Mouse (Mus musculus) forebrain, embryonic 15.5 days (tissue): ENCODE measurements around the gene Cckbr. TPM values are rescaled to one million over a fixed set of nuclear protein-coding genes. Genes with fewer than 3 reads are reported as not detected.
A peak's percentile ranks its signal among the peaks of the same experiment; 100 is the strongest.

Source experiments
- ATAC-seq: fragments of 200-750 bp; cut with Nextera tagmentation; replicated peaks from 2 replicates; pipeline ENCODE4 v1.8.0; 2017; ENCODE audit warnings: mild to moderate bottlenecking, moderate TSS enrichment, moderate library complexity
- H3K27ac ChIP-seq: fragments of 300-500 bp; sonication (generic); replicated peaks from 2 replicates; pipeline ENCODE4 v1.5.1; 2015; ENCODE audit warnings: mild to moderate bottlenecking, inconsistent platforms
- H3K27me3 ChIP-seq: fragments of 300-500 bp; sonication (generic); 2 replicates; pipeline ENCODE4 v1.6.1; 2015; ENCODE audit warnings: inconsistent platforms
- H3K36me3 ChIP-seq: fragments of 300-500 bp; sonication (generic); 2 replicates; pipeline ENCODE4 v1.6.1; 2015; ENCODE audit warnings: mild to moderate bottlenecking, inconsistent platforms
- H3K4me1 ChIP-seq: fragments of 300-500 bp; sonication (generic); 2 replicates; pipeline ENCODE4 v1.6.1; 2015; ENCODE audit warnings: inconsistent platforms
- H3K4me2 ChIP-seq: fragments of 300-500 bp; sonication (generic); replicated peaks from 2 replicates; pipeline ENCODE4 v1.6.1; 2015; ENCODE audit warnings: mild to moderate bottlenecking, inconsistent platforms
- H3K4me3 ChIP-seq: fragments of 300-500 bp; sonication (generic); 2 replicates; pipeline ENCODE4 v1.5.1; 2015; ENCODE audit warnings: mild to moderate bottlenecking, inconsistent platforms
- H3K9ac ChIP-seq: fragments of 300-500 bp; sonication (generic); replicated peaks from 2 replicates; pipeline ENCODE4 v1.6.1; 2015; ENCODE audit warnings: mild to moderate bottlenecking, inconsistent platforms
- H3K9me3 ChIP-seq: fragments of 300-500 bp; sonication (generic); 2 replicates; pipeline ENCODE4 v1.6.1; 2016; ENCODE audit warnings: inconsistent platforms
- WGBS: fragments of 180-500 bp; shearing (Covaris S2); methylation state at CpG from one replicate; pipeline ENCODE4 v1.1.7; 2015; ENCODE audit warnings: mixed read lengths; 5-methylcytosine and 5-hydroxymethylcytosine counted together
- polyA plus RNA-seq: library from polyadenylated mRNA; unstranded; fragments of >200 nt; fragmentation: Nextera tagmentation; extraction: Ambion mirVana; gene quantifications from 2 replicates; pipeline ENCODE4 v1.2.1, GENCODE M21; 2015

Cckbr gene
- polyA plus RNA-seq, 1 experiment from 2014 or later = 1.5 TPM

GRCm38 (mm10) chr7:105480561-105481504 is 55.3 kb downstream of the Cckbr start:
- WGBS = 64% methylated on average over 23 of the region's 23 CpGs
- H3K4me2 ChIP-seq = peak overlapping the region; percentile 89
- H3K27ac ChIP-seq = no peak overlapping the region
- H3K36me3 ChIP-seq = no peaks in the 10 kb centered on the region
- no peaks in the 10 kb centered on the region for H3K27me3 ChIP-seq
- no peak overlapping the region; the same call in 1 of the 2 replicates for H3K9ac ChIP-seq
- peaks cover 20% of the 10 kb centered on the region for H3K4me1 ChIP-seq
- ATAC-seq = peak; percentile 4
- peak overlapping the region; percentile 49 for H3K4me3 ChIP-seq
- H3K9me3 ChIP-seq = no peaks in the 10 kb centered on the region

DNA sequence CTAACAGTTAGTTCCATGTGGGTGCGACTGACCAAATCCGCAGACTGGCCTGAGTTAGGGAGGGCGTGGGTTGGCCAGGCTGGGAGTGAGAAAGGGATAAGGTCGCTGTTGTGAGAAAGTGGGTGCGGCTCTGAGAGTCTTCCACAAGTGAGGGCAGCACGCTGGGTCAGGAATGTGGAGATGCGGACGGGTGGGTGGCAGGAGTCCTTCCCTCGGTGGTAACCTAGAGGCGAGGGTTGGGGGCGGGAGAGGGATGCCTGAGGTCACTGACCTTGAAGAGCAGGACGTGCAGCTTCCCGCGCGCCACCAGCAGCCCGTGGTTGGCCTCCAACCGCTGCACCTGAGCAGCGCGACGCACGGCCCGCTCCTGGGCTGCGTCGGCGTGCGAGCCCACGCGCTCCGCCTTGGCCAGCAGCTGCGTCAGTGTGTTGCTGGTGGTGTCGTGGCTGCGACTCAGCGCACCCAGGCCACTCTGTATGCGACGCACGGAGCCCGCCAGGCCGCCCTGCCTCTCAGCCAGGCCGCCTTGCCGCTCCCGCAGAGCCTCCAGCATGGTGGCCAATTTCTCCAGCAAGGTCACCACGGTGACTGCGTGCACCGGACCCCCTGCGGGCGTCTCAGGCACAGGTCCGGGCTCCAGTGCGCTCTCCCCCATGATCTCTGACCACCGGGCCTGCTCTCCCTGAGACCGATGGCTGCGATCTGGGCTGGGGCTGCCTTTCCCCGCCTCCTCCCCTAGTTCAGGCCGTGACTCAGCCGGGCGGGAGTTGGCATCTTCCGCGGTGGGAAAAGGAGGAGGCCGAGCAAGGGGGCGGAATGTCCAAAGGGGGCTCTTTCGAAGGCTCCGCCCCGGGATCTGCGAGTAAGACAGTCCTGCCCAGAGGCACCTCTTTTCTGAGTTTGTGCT is 56.2 kb downstream of the Cckbr start, which contains the start of gene Cavin3:
Cavin3 (minus strand) TSS at position 796 of the 907 bp plus-strand sequence.
- Histone ChIP-seq H3K4me2 (peak within 1 kb of the TSS; percentile 89), H3K4me3 (peak within 1 kb of the TSS; percentile 49), H3K27ac (peak within 1 kb of the TSS; percentile 62), H3K9ac (peak within 1 kb of the TSS; percentile 71), H3K36me3 (no peaks in the 10 kb centered on the region), H3K4me1 (peaks cover 20% of the 10 kb centered on the region), H3K27me3 (no peaks in the 10 kb centered on the region), H3K9me3 (no peaks in the 10 kb centered on the region)
- peak; percentile 91 for ATAC-seq
- 3% methylated on average over 63 of the region's 63 CpGs for WGBS

GRCm38 (mm10) chr7:105482426-105482825 is 56.9 kb downstream of the Cckbr start:
- 52% methylated on average over 8 of the region's 8 CpGs for WGBS
- Histone ChIP-seq H3K9ac (peak overlapping the region; percentile 71; the same call in 1 of the 2 replicates), H3K27ac (peak overlapping the region; percentile 62)

GRCm38 (mm10) chr7:105485029-105485428 is 59.5 kb downstream of the Cckbr start:
- no peaks in the 10 kb centered on the region for H3K36me3 ChIP-seq
- H3K9ac ChIP-seq = no peak overlapping the region
- no peaks in the 10 kb centered on the region for H3K27me3 ChIP-seq
- no peak for ATAC-seq
- H3K4me3 ChIP-seq = no peak overlapping the region
- peaks cover 20% of the 10 kb centered on the region for H3K4me1 ChIP-seq
- no peak overlapping the region for H3K27ac ChIP-seq
- no peak overlapping the region for H3K4me2 ChIP-seq
- WGBS = 83% methylated on average over 5 of the region's 5 CpGs
- no peaks in the 10 kb centered on the region for H3K9me3 ChIP-seq

More at GRCm38 (mm10) chr7:105482426-105482825, 56.9 kb downstream of the Cckbr start:
- Histone ChIP-seq H3K27me3 (no peaks in the 10 kb centered on the region), H3K4me3 (peak overlapping the region; percentile 49), H3K9me3 (no peaks in the 10 kb centered on the region), H3K4me1 (peaks cover 20% of the 10 kb centered on the region), H3K36me3 (no peaks in the 10 kb centered on the region), H3K4me2 (peak overlapping the region; percentile 89)
- ATAC-seq = peak; percentile 53

GRCm38 (mm10) chr7:105487104-105487876 is 61.8 kb downstream of the Cckbr start:
- no peaks in the 10 kb centered on the region for H3K36me3 ChIP-seq
- no peak for ATAC-seq
- no peaks in the 10 kb centered on the region for H3K27me3 ChIP-seq
- WGBS = 83% methylated on average over 6 of the region's 6 CpGs
- peaks cover 4% of the 10 kb centered on the region for H3K4me1 ChIP-seq
- no peak overlapping the region for H3K9ac ChIP-seq
- no peak overlapping the region for H3K27ac ChIP-seq
- H3K4me2 ChIP-seq = no peak overlapping the region
- no peak overlapping the region for H3K4me3 ChIP-seq
- H3K9me3 ChIP-seq = no peaks in the 10 kb centered on the region

DNA sequence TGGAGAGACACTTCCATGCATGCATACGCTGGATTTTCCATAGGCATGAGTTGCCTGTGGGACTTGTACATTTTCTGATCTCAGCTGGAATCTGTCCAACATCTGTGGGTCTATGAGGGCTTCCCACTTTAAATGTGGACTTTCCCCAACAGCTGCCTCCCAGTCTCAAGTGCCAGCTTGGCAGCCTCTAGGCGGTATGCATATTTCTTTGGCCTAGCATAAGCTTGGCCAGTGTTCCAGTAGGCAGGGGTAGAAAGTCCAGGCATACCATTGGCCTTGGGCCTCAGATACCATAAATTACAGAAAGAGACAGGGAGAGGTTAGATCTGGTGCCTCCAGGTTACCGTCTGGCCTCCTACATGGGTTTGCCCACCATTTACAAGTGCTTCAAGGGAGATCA is 72.3 kb downstream of the Cckbr start:
- no peak overlapping the region for H3K27ac ChIP-seq
- WGBS = 92% methylated on average over 3 of the region's 3 CpGs
- no peaks in the 10 kb centered on the region for H3K27me3 ChIP-seq

DNA sequence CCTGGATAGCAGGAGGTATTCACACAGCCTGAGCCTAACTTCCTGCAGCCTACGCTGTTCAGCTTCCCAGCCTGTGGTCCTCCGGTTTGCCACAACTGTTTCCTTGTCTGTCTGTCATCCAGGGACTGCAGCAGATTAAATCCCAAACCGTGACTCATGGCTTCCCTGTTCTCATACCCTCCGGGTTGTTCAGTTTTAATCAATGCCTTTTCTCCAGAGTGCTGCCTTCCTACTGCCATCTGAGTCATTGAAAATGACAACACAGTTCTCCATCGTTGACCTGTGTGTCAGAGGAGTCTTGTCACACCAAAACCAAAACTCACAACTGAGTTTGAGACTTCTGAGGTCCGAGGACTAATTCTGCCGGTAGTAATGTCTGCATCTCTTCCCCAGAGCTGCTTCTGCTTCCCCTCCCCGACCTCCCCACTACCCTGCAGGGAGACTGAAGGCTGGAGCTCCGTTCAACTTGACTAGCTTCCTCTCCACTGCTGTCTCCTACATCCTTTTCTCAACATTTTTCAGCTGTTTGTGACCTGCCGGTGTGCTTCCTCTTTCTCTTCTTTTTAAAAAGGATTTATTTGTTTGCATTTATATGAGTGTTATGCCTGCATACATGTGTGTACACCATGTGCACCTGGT is 73.4 kb downstream of the Cckbr start:
- Histone ChIP-seq H3K4me2 (no peak overlapping the region), H3K4me3 (no peak overlapping the region), H3K9ac (no peak overlapping the region), H3K27me3 (no peaks in the 10 kb centered on the region), H3K9me3 (no peaks in the 10 kb centered on the region), H3K4me1 (no peaks in the 10 kb centered on the region), H3K27ac (no peak overlapping the region), H3K36me3 (no peaks in the 10 kb centered on the region)
- WGBS = 68% methylated on average over 10 of the region's 10 CpGs
- no peak for ATAC-seq

More for the DNA sequence above, 72.3 kb downstream of the Cckbr start:
- Histone ChIP-seq H3K4me2 (no peak overlapping the region), H3K4me3 (no peak overlapping the region), H3K4me1 (no peaks in the 10 kb centered on the region), H3K36me3 (no peaks in the 10 kb centered on the region), H3K9me3 (no peaks in the 10 kb centered on the region), H3K9ac (no peak overlapping the region)
- no peak for ATAC-seq

GRCm38 (mm10) chr7:105499676-105500075 is 74.1 kb downstream of the Cckbr start:
- no peaks in the 10 kb centered on the region for H3K4me1 ChIP-seq
- no peaks in the 10 kb centered on the region for H3K36me3 ChIP-seq
- no peak overlapping the region for H3K4me3 ChIP-seq
- H3K27me3 ChIP-seq = no peaks in the 10 kb centered on the region
- H3K9me3 ChIP-seq = no peaks in the 10 kb centered on the region
- WGBS = 94% methylated on average over 1 of the region's 1 CpGs
- H3K9ac ChIP-seq = no peak overlapping the region
- no peak for ATAC-seq
- no peak overlapping the region for H3K4me2 ChIP-seq
- no peak overlapping the region for H3K27ac ChIP-seq

DNA sequence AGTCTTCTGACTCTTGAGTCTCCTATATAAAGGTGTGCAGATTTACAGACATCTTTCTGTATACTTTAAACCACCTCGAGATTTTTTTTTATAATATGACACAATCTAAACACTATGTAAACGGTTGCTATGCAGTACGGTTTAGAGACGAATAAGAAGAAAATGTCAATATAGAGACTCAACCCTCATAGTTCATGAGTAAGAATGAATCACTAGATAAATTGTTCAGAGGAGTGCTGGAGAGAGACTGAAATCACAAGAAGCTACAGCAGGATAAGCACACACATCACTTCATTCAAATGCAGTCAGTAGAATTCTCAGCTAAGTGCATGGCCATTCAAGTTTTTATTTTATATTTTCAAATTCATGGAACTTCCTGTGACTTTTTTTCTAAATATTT is 76.5 kb downstream of the Cckbr start:
- Histone ChIP-seq H3K9ac (no peak overlapping the region), H3K4me3 (no peak overlapping the region), H3K36me3 (no peaks in the 10 kb centered on the region), H3K27me3 (no peaks in the 10 kb centered on the region), H3K4me2 (no peak overlapping the region), H3K4me1 (no peaks in the 10 kb centered on the region), H3K27ac (no peak overlapping the region), H3K9me3 (no peaks in the 10 kb centered on the region)
- ATAC-seq = no peak
- WGBS = 91% methylated on average over 4 of the region's 4 CpGs

GRCm38 (mm10) chr7:105507257-105507656 is 81.7 kb downstream of the Cckbr start:
- Histone ChIP-seq H3K4me3 (no peak overlapping the region), H3K4me1 (no peaks in the 10 kb centered on the region), H3K9me3 (no peaks in the 10 kb centered on the region), H3K9ac (no peak overlapping the region), H3K36me3 (no peaks in the 10 kb centered on the region), H3K4me2 (no peak overlapping the region), H3K27me3 (no peaks in the 10 kb centered on the region), H3K27ac (no peak overlapping the region)
- ATAC-seq = no peak
- WGBS = 77% methylated on average over 4 of the region's 4 CpGs

DNA sequence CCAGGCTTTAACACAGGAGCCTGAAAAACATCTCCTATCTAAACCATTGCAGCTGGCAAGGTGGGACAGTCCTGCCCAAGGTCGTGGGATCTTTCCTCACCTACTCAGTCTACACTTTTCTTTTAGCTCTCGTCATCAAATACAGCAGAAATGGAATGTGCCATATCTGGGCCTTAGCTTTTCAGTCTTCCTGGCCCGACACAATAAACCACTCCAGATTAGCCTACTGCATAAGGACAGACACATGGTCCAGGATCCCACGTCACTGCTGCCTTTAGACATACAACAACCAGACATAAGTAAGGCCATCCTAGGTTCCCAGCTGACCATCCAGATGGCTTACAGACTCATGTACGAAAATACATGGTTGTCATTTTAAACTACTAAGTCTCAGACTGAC is 84.6 kb downstream of the Cckbr start:
- Histone ChIP-seq H3K36me3 (no peaks in the 10 kb centered on the region), H3K4me1 (0 out of 2 replicates have a peak, but pooled peaks cover 12% of the 10 kb centered on the region), H3K27me3 (no peaks in the 10 kb centered on the region), H3K9ac (no peak overlapping the region), H3K9me3 (no peaks in the 10 kb centered on the region), H3K4me3 (no peak overlapping the region), H3K4me2 (no peak overlapping the region), H3K27ac (no peak overlapping the region)
- ATAC-seq = no peak
- 86% methylated on average over 5 of the region's 5 CpGs for WGBS
